Mouse (Mus musculus) kidney, adult 18-20 months (tissue): ENCODE measurements around the gene Ahcyl2.

Experiments used
- DNase-seq: peaks from one replicate; pipeline ENCODE4 v3.0.0; 2021

Ahcyl2 gene

DNA sequence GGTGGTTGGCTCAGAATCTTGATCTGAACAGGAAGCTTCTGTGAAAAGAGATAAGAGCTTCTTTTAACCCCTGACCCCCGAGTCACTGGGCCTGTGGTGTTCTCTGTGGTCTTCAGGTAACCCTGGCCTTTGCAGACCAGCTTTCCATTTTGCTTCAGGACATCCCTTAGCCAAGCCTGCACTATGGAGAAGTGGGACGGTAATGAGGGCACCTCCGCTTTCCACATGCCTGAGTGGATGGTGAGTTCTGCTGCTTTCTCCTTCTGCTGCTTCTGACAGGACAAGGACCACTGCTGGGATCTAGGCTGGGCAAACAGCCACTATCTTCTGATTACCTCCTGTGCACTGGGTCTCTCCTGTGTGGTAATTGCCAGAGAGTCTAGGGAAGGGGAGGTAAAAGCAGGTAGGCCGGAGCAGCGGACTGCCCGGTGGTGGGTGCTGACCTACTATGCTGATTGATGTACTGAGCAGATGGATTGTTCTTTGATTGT lies 86.1 kb downstream of the Ahcyl2 start:
- no peak for DNase-seq

GRCm38 (mm10) chr6:29858619-29859018 lies 90.8 kb downstream of the Ahcyl2 start:
- no peak for DNase-seq

DNA sequence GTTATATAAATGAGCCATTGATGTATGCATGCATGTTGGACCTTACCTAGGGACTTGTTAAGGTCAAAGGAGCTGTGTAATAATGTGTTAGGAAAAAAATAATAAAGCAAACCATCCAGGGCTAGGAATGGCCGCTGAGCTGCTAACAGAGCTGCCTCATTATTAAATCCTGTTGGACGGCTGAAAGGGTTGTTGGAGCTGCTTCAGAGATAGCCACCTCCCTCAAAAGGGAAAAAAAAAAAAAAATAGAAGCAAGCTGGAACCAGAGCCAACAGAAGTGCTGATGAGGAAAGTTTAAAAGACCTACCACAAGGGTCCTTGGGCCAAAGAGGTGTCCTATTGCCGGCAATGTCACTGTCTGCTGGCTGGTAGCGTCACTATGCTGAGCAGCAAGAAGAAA lies 91.5 kb downstream of the Ahcyl2 start:
- DNase-seq: peak; percentile 50

DNA sequence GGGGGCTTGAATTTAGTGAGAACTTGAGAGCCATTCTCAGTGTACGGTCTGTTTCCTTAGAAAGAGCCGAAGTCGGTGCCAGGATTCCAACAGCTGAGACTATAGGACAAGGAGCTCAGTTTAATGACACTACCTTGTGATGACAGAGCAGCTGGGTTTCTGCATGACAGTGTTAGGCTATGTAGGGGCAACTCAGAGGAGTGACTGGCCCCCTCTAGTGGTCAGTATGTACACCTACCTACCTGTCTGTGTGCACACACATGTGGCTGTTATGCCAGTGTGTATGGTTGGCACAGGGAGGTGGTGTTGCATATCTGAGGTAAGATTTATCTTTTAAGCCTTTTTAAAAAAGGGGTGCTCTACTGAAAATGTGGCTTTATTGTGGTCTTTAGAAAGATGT lies 92.4 kb downstream of the Ahcyl2 start:
- peak; percentile 44 for DNase-seq

DNA sequence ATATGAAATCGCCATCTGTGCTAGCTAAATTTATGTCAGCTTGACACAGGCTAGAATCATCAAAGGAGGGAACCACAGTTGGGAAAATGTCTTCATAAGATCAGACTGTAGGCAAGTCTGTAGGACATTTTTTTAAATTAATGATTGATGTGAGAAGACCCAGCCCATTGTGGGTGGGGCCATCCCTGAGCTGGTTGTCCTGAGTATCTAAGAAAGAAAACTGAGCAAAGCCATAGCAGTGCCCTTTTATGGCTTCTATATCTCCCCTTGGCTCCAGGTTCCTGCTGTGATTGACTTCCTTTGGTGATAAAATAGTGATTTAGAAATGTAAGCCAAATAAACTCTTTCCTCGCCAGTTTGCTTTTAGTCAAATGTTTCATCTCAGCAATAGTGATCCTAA lies 97.1 kb downstream of the Ahcyl2 start:
- DNase-seq: no peak

- no peak for DNase-seq
Observed at GRCm38 (mm10) chr6:29866935-29867724, 99.3 kb downstream of the Ahcyl2 start.

DNA sequence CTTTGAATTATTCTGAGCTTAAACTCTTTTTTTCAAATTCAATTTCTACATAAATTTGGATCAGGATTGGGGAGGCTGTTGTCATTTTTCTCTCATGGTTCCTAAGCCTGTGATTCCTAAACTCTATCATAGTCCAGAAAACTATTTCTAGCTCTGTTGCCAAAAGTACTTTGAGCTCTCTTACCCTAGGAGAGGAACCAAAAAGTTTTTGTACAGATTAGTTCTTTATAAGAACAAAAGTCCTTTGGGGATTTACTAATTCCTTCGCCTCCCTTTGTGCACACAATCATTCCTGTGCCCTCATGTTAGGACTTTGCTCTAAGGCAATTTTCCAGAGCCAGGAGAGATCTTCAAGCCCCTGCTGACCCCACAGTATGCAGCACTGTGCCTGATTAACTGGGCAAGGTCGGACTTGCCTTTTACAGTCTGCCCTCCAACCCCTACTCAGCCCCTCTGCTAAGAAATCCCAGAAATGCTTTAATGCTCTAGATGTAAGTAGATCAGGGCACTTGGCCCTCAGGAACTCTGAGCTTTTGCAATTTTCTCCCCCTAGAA lies 100.6 kb downstream of the Ahcyl2 start:
- peak; percentile 48 for DNase-seq

DNA sequence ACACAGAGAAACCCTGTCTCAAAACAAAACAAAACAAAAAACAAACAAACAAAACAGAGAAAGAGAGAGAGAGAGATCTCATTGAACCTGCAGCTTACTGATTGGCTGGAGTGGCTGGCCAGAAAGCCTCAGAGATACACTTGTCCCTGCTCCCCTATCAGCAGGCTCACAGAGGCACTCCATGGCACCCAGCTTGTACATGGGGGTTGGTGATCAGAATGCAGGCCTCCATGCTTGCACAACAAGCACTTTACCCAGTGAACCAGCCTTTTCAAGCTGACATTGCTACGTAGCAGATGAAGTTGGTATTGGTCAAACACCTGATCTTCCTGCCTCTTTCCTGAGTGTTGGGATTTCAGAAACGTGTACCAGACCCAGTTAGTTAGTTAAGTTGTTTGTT lies 105.8 kb downstream of the Ahcyl2 start:
- no peak for DNase-seq

DNA sequence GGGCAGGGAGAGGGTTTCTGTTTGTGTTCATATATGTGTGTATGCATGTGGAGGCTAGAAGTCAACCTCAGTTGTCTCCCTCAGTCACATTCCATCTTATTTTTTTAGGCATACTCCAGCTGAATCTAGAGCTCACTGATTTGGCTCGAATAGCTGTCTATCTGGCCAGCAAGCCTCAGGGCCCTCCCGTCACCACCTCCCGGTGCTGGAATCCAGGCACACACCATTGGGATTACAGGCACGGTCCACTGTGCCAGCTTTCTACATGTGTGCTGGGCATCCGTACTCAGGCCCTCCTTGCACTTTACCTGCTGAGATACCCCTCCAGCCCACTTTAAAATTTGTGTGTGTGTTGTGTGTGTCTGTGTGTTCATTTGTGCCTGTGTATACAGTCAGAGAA lies 107.8 kb downstream of the Ahcyl2 start:
- DNase-seq: no peak

DNA sequence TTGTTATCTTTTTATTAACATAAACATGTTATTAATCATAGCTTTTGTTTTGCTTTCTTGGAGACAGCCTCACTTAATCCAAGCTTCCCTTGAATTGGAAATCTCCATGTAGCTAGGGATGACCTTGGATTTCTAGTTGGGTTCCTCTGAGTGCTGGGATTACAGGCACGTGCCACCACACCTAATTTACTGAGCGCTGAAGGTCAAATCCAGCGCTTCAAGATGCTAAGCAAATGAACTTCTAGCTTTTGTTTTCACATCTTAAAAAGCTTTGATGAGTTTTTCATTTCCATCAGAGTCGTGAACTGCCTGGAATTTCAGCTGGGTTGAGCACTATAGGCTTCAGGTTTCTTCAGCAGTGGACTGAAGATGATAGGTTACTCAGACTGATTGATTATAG lies 109.0 kb downstream of the Ahcyl2 start:
- DNase-seq: no peak

DNA sequence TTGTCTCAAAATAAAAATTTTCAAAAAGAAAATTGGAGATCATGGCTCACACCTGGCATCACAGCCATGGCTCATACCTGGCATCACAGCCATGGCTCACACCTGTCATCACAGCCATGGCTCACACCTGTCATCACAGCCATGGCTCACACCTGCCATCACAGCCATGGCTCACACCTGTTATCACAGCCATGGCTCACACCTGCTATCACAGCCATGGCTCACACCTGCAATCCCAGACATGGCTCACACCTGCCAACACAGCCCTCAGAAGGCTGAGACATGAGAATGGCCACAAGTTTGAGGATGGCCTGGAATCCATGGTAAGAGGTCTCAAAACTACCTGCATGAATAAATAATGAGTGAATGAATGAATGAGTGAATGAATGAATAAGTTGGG lies 111.8 kb downstream of the Ahcyl2 start:
- DNase-seq: no peak

GRCm38 (mm10) chr6:29880796-29881195 lies 113.0 kb downstream of the Ahcyl2 start:
- DNase-seq: no peak

DNA sequence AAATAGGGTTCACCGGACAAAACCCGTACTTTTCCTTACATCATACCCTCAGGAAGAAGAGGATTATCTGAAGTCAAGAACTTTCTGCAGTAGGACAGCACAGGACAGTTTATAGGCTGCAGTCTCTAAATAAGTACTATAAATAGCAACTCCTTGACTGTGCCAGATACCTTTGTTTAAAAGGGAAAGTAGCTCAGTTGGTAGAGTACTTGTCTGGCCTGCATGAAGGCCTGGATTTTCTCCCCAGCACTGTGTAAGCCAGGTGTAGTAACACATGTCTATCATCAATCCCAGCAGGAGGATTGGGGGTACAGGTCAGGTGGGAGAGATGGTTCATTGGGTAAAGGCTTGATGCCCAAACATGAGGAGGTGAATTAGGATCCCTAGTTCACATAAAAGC lies 114.1 kb downstream of the Ahcyl2 start:
- DNase-seq: no peak

- no peak for DNase-seq
Observed at GRCm38 (mm10) chr6:29882870-29883269, 115.1 kb downstream of the Ahcyl2 start.

GRCm38 (mm10) chr6:29891151-29891550 lies 123.3 kb downstream of the Ahcyl2 start:
- DNase-seq: no peak

DNA sequence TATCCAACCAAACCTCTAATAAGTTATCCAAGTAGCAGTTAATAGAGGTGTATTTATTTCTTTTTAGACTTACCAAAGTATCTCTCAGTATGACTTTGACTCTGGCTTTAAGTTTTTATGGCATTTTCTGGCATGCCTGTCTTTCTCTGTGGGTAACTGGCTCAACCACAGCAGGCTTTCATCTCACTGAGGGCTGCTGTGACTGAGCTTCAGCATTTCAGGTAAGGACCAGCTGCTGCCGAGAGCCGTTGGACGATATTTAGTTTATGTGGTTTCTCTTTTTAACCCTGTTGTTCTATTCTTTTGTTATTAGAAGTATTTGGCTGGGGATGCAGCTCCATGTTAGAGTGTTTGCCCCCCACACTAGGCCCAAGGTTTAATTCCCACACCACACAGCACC lies 129.2 kb downstream of the Ahcyl2 start:
- DNase-seq: no peak

GRCm38 (mm10) chr6:29901450-29901849 lies 133.6 kb downstream of the Ahcyl2 start:
- DNase-seq: no peak

- no peak for DNase-seq
Observed at GRCm38 (mm10) chr6:29902256-29902655, 134.4 kb downstream of the Ahcyl2 start.

- no peak for DNase-seq
Observed at GRCm38 (mm10) chr6:29903343-29903914, 135.6 kb downstream of the Ahcyl2 start.

DNA sequence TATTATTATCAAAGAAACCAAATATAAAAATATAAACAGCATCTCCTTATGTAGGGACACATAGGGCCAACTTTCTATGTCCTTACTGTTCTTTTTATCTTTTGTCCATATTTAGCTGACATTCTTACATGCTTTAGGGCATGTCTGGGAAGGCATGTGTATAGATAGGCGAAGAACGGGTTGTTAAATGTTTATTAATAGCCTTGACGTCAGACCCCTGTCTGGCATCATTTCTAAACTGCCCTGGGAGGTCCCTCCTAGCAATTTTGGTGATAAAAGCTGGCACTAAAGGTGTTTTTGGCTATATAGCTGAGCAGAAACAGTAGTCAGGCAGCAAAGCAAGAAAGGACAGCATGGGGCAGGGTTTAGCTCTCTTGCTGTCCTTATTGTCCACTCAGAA lies 136.5 kb downstream of the Ahcyl2 start:
- DNase-seq: no peak

- DNase-seq: no peak
Observed at GRCm38 (mm10) chr6:29910631-29911030, 142.8 kb downstream of the Ahcyl2 start.

DNA sequence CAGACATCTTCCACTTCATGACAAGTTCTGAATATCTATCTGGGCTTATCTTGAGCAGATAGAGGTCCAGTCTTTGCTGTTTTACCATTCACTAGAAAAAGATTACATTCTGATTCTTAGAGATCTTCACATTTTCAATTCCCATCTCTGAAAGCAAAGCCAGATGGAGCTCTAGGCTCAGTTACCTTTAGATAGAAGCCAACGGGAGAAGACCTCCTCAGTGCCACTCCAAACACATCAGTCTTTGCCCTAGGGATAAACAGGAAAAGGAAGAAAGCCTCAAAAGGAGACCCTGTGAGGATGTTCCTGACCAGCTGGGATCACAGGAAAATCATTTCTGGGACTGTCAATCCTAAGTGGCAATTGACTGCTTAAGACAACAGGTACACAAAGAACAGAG lies 145.9 kb downstream of the Ahcyl2 start:
- no peak for DNase-seq

DNA sequence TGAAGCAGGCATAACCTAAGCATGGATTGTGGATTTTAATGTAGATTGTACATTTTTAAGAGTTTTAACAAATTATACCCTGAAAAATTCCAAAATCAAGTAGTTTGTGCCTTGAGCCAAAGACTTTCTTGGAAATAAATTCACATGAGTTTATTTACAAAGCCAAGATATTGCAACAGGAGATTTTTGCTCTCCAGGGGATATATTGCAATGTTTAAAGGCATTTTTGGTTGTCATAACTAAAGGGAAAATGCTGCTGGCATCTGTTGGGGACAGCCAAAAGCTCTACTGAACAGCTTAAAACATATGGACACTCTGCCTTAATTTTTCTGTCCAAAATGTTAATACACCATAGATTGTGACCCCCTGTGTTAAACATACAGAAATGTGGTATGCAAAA lies 146.3 kb downstream of the Ahcyl2 start:
- no peak for DNase-seq

GRCm38 (mm10) chr6:29915836-29916235 lies 148.0 kb downstream of the Ahcyl2 start:
- no peak for DNase-seq
